Mouse (Mus musculus) forelimb bud, embryonic 11.5 days (tissue): ENCODE measurements around the gene Zfp322a.
A peak's percentile ranks its signal among the peaks of the same experiment; 100 is the strongest.
"Not testable (repeated sequence)": the region's sequence is repeated elsewhere in the genome, so short reads cannot be mapped to it uniquely, and the experiment has no call there.

Experiments
- DNase-seq: peaks from one replicate; pipeline ENCODE4 v3.0.0-alpha.2; 2012; ENCODE audit warnings: low read depth, low spot score

The Zfp322a gene

DNA sequence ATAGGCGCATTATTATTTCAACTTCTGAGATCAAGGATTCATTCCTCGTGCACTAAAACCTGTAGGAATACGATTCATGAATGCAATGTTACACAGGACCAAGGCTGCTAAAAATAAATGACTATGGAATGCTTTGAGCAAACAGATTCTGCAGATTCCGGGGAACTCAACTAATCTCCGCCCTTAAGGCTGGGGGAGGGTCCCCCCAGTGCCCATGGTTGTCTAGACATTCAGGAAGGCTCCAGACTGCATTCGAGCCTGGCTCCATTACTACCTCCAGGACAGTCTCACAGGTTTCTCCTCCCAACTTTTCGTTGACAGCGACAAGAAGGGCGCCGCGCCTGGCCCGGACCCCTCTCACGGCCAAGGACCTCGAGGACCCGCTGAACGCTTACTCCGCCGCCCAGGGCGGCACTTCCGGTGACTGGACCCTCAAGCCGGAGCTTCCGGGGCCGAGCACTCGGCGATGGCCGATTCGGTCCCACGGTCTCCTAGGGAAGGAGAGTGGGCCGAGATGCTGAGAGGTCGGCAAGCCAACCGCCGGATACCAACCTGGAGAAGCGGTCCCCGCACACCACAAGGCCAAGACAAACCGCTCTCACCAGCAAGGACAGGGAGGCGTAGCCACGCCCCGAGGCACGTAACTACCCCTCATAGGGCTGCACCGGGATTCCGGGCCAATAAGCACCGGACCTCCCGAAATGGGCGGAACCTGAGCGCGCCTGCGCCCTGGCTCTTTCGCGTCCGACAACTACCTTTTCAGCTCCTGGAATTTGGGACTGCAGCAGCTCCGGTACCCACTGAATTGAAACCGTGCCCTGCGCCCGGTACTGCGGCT is at the start of gene Zfp322a:
Gene Zfp322a (minus strand): TSS at position 626 of the 838 bp plus-strand sequence.
- peak; percentile 97 for DNase-seq

- peak; percentile 91 for DNase-seq
These were observed 43.9 kb upstream of the Zfp322a start for GRCm38 (mm10) chr13:23412630-23413521.

GRCm38 (mm10) chr13:23412211-23412629 is 43.2 kb upstream of the Zfp322a start:
- DNase-seq, result peak; percentile 70

DNA sequence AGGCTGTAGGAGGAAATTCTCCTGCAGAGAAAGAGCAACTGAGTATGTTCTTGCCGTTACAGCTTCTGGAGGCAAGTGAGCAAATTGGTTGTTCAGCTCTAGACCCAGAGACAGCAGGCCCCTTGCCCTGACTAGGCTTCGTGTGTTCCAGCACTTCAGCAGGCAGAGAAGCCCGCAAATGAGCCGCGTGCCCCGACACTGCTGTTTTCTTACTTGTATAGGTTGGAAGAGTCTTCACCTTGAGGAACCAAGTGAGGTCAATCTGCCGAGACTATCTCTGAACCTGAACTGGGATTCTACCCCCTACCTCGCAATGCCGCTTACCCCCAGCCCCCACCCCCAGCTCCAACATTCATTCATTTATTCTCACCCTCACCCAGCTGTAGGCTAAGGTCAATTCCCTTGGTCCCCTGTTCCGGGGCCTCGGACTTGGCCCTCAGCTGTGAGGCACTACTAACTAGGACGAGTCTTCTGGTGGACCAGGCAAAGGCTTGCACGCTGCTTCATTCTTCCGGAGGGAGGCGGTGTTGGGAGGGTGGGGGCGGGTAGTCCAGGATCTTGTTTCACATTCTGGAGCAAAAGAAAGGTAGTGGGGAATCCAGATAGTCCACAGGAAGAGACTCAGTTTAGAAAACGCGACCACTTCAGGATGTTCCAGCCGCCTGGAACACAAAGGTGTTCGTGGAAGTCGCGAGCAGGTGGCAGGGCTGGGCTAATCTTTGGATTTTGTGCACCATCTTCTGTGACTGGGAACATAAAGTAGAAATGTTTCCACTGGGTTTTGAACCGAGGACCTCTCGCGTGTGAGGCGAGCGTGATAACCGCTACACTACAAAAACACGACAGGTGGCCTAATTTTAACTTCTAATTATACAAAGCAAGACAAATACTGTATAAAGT is 42.6 kb upstream of the Zfp322a start:
- peak; percentile 82 for DNase-seq

- no peak for DNase-seq
These were observed 41.6 kb upstream of the Zfp322a start for GRCm38 (mm10) chr13:23410632-23411031.

DNA sequence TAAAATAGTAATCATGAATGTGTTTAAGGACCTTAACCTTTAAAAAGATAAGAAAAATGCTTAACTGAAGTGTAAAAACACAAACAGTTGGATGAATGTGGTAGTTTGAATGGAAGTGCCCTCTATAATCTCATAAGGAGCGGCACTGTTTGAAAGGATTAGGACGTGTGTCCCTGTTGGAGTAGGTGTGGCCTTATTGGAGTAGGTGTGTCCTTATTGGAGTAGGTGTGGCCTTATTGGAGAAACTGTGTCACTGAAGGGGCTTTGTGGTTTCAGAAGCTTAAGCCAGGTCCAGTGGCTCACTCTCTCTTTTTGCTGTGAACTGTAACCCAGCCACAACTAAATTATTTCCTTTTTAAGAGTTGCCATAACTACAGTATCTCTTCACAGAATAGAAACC is 33.6 kb upstream of the Zfp322a start:
- no peak for DNase-seq

GRCm38 (mm10) chr13:23401683-23402527 is 32.9 kb upstream of the Zfp322a start:
- DNase-seq, result peak; percentile 99

- DNase-seq, result peak; percentile 82
These were observed 32.0 kb upstream of the Zfp322a start for GRCm38 (mm10) chr13:23400771-23401682.

DNA sequence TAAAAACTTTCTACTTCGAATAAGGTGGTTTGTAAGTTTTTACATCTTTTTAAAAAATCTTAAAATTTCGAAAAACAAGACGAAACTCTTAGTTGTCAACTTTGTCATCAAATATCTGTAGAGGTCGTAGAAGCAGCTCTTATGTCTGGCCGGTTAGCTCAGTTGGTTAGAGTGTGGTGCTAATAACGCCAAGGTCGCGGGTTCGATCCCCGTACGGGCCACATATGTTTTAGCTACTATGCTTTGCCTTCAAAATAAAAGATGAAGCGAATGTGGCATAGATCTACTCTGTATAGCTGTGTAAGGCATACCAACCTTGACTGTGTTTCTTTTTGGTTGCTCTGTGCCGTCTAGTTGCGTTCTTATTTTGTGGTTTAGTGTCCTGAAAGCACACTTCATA is 27.9 kb upstream of the Zfp322a start:
- peak; percentile 46 for DNase-seq

GRCm38 (mm10) chr13:23396246-23396703 is 27.3 kb upstream of the Zfp322a start:
- peak; percentile 32 for DNase-seq

- peak; percentile 46 for DNase-seq
These were observed 26.6 kb upstream of the Zfp322a start for GRCm38 (mm10) chr13:23395301-23396245.

DNA sequence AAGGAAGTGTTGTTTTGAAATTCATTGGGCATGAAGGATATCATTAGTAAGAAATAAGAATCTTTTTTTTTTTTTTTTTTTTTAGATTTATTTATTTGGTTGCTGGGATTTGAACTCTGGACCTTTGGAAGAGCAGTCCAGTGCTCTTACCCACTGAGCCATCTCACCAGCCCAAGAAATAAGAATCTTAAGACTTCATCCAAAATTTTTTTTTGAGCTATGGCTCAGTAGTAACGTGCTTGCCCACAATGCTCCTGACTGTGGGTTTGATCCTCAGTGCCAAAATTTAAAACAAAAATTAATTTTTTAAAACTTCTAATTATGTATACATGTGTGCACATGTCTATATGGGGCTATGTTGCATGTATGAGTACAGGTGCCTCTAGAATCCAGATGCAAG is 18.5 kb upstream of the Zfp322a start:
- DNase-seq, result no peak

GRCm38 (mm10) chr13:23383127-23383526 is 14.1 kb upstream of the Zfp322a start:
- no peak for DNase-seq

- DNase-seq, result no peak
These were observed 3.4 kb upstream of the Zfp322a start for GRCm38 (mm10) chr13:23372433-23372832.

GRCm38 (mm10) chr13:23370075-23370474 is 1.1 kb upstream of the Zfp322a start:
- no peak for DNase-seq

GRCm38 (mm10) chr13:23369421-23369765 is 385 bp upstream of the Zfp322a start:
- DNase-seq, result no peak

GRCm38 (mm10) chr13:23361536-23361935 is 7.5 kb downstream of the Zfp322a start:
- no peak for DNase-seq

DNA sequence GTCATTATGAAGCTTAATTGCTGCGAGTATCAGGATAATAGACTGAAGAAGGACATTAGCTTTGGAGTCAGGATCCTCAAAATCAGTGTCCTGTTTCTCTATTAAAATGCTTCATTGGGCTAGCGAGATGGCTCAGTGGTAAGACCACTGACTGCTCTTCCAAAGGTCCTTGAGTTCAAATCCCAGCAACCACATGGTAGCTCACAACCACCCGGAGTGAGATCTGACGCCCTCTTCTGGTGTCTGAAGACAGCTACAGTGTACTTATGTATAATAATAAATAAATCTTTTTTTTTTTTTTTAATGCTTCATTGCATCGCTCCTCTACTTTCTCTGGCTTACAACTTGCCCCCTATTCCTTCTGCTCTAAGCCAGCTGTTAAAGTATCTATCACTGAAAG is 14.5 kb downstream of the Zfp322a start:
- not testable (repeated sequence) for DNase-seq
